Mouse (Mus musculus) macrophage (primary cell): ENCODE results near the gene Smc5. TPM values are rescaled to one million over a fixed set of nuclear protein-coding genes. Genes with fewer than 3 reads are reported as not detected.

Experiments used
- H3K27ac ChIP-seq: fragments of 350-480 bp; formaldehyde crosslinking; 2 replicates; pipeline ENCODE4 v1.9.0; 2021
- H3K36me3 ChIP-seq: fragments of 350-480 bp; formaldehyde crosslinking; 2 replicates; pipeline ENCODE4 v1.9.0; 2021; ENCODE audit errors: inconsistent target
- H3K4me3 ChIP-seq: fragments of 350-480 bp; formaldehyde crosslinking; 2 replicates; pipeline ENCODE4 v1.9.0; 2021; ENCODE audit errors: inconsistent target
- H3K79me2 ChIP-seq: fragments of 350-480 bp; formaldehyde crosslinking; 2 replicates; pipeline ENCODE4 v1.9.0; 2021; ENCODE audit errors: inconsistent target
- WGBS: methylation state at CpG from one replicate; pipeline ENCODE4 v1.1.7; 2026; ENCODE audit warnings: inconsistent platforms; ENCODE audit not compliant: missing documents; 5-methylcytosine and 5-hydroxymethylcytosine counted together
- polyA plus RNA-seq: library from polyadenylated mRNA; stranded (reverse); fragments of 250-400 nt; gene quantifications from 3 replicates; pipeline ENCODE4 v1.2.4, GENCODE M21; 2018; ENCODE audit warnings: inconsistent platforms

The Smc5 gene
- polyA plus RNA-seq, 1 experiment from 2014 or later, result 17.2 TPM

GRCm38 (mm10) chr19:23171136-23171535 lies 102.6 kb downstream of the Smc5 start:
- Histone ChIP-seq H3K27ac (no peak overlapping the region), H3K36me3 (no peaks in the 10 kb centered on the region), H3K79me2 (no peaks in the 10 kb centered on the region), H3K4me3 (no peak overlapping the region)
- WGBS, result 97% methylated on average over 2 of the region's 2 CpGs

- Histone ChIP-seq H3K36me3 (no peaks in the 10 kb centered on the region), H3K79me2 (no peaks in the 10 kb centered on the region), H3K27ac (no peak overlapping the region), H3K4me3 (no peak overlapping the region)
- WGBS, result 98% methylated on average over 5 of the region's 5 CpGs
These were observed 103.2 kb downstream of the Smc5 start for GRCm38 (mm10) chr19:23170476-23170875.

- Histone ChIP-seq H3K4me3 (no peak overlapping the region), H3K27ac (no peak overlapping the region), H3K36me3 (no peaks in the 10 kb centered on the region), H3K79me2 (no peaks in the 10 kb centered on the region)
- 100% methylated on average over 2 of the region's 2 CpGs for WGBS
These were observed 104.0 kb downstream of the Smc5 start for GRCm38 (mm10) chr19:23169659-23170050.

GRCm38 (mm10) chr19:23168899-23169658 lies 104.6 kb downstream of the Smc5 start:
- 88% methylated on average over 5 of the region's 5 CpGs for WGBS
- no peaks in the 10 kb centered on the region for H3K36me3 ChIP-seq
- no peak overlapping the region for H3K4me3 ChIP-seq
- H3K27ac ChIP-seq, result no peak overlapping the region
- no peaks in the 10 kb centered on the region for H3K79me2 ChIP-seq

- H3K79me2 ChIP-seq, result no peaks in the 10 kb centered on the region
- H3K36me3 ChIP-seq, result no peaks in the 10 kb centered on the region
- no peak overlapping the region for H3K27ac ChIP-seq
- WGBS, result 95% methylated on average over 11 of the region's 11 CpGs
- H3K4me3 ChIP-seq, result no peak overlapping the region
These were observed 107.0 kb downstream of the Smc5 start for GRCm38 (mm10) chr19:23166550-23167284.

- no peaks in the 10 kb centered on the region for H3K79me2 ChIP-seq
- H3K4me3 ChIP-seq, result no peak overlapping the region
- no peak overlapping the region for H3K27ac ChIP-seq
- no peaks in the 10 kb centered on the region for H3K36me3 ChIP-seq
- WGBS, result 98% methylated on average over 16 of the region's 16 CpGs
These were observed 109.0 kb downstream of the Smc5 start for GRCm38 (mm10) chr19:23164651-23165240.

- whole genome bisulfite sequencing, result 96% methylated on average over 3 of the region's 3 CpGs
- no peak overlapping the region for H3K27ac ChIP-seq
These were observed 110.3 kb downstream of the Smc5 start for GRCm38 (mm10) chr19:23163361-23163760.

GRCm38 (mm10) chr19:23162877-23163276 lies 110.8 kb downstream of the Smc5 start:
- H3K27ac ChIP-seq, result no peak overlapping the region
- H3K4me3 ChIP-seq, result no peak overlapping the region
- WGBS, result 96% methylated on average over 6 of the region's 6 CpGs
- H3K79me2 ChIP-seq, result no peaks in the 10 kb centered on the region
- no peaks in the 10 kb centered on the region for H3K36me3 ChIP-seq

More at GRCm38 (mm10) chr19:23163361-23163760, 110.3 kb downstream of the Smc5 start:
- Histone ChIP-seq H3K79me2 (no peaks in the 10 kb centered on the region), H3K4me3 (no peak overlapping the region), H3K36me3 (no peaks in the 10 kb centered on the region)

GRCm38 (mm10) chr19:23162387-23162809 lies 111.3 kb downstream of the Smc5 start:
- 91% methylated on average over 8 of the region's 8 CpGs for WGBS
- Histone ChIP-seq H3K36me3 (no peaks in the 10 kb centered on the region), H3K79me2 (no peaks in the 10 kb centered on the region), H3K27ac (no peak overlapping the region), H3K4me3 (no peak overlapping the region)

- Histone ChIP-seq H3K4me3 (no peak overlapping the region), H3K36me3 (no peaks in the 10 kb centered on the region), H3K27ac (no peak overlapping the region), H3K79me2 (no peaks in the 10 kb centered on the region)
- WGBS, result 92% methylated on average over 10 of the region's 10 CpGs
These were observed 113.8 kb downstream of the Smc5 start for GRCm38 (mm10) chr19:23159780-23160395.

Other genes starting within 250 kb of the Smc5 start
- gene Klf9, start 132.7 kb downstream of the Smc5 start, polyA plus RNA-seq, result 1.3 to 3.5 TPM (median 2.7 TPM) in 3 replicates
- 0.58 to 1.6 TPM (median 0.90 TPM) in 3 replicates for gene Mamdc2, start 174.5 kb upstream of the Smc5 start, polyA plus RNA-seq